Mouse (Mus musculus): ENCODE data around the gene Tle6. TPM values are rescaled to one million over a fixed set of nuclear protein-coding genes. Genes with fewer than 3 reads are reported as not detected.

Gene Tle6
- polyA plus RNA-seq, 1 experiment from 2014 or later, result 17.1 TPM

DNA sequence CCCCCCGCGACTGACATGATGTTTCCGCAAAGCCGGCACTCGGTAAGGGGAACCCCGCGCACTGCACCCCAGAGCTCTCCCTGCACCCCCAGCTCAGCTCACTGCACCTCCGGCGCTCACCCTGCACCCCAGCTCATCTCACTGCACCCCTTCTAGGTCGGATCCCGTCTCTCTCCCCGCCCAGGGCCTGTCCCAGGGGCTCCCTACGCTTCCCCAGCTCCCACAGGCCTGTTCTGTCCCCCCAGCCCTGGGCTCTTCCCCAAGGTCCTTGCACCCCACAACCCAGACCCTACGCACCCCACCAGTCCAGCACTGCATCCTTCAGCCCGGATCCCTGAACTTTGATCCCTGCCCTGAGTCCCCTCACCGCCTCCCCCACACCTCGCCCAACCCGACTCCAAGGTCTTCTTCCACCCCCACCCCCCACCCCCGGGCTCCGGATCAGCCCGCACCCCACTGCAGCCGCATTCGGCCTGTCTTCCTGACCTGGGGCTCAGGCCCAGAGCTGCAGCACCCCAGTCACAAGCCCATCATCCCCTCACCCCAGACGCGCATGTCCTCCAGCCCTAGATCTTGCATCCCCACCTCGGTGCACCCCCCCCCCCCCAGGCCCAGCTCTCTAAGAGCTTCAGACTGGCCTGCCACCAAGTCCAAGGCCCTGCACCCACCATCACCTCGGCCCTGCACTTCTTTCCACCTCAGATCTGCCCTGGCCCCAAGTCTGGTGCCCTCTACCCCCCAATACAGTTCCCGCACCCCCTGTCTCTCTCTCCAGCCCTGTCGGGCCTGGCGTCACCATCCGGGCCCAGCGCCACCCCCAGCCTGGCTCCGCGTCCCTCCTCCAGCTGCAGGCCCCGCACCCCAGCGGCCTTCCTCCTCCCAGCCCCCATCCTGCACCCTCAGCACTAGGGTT, 41.0 kb downstream of the Tle6 start:
- DNase-seq (ENCODE audit: low spot score), result no peak
- peak; percentile 21 for ATAC-seq (ENCODE audit: low read depth)
- Histone ChIP-seq H3K4me3 (ENCODE audit: low read depth, low read length) (peak overlapping the region; percentile 82), H3K27me3 (replicated peaks; ENCODE audit: control insufficient read depth, insufficient read depth, low read length) (no peaks in the 10 kb centered on the region), H3K9ac (ENCODE audit: low read depth, low read length) (peak overlapping the region; percentile 96), H3K36me3 (ENCODE audit: control insufficient read depth, insufficient read depth, low read length) (peaks cover 25% of the 10 kb centered on the region), H3K9me3 (ENCODE audit: control insufficient read depth, low read length) (no peaks in the 10 kb centered on the region), H3K4me1 (ENCODE audit: control insufficient read depth, insufficient read depth, low read length) (peaks cover 31% of the 10 kb centered on the region), H3K4me2 (ENCODE audit: low read depth, low read length) (peak overlapping the region; percentile 85), H3K27ac (replicated peaks; ENCODE audit: low read depth, low read length) (peak overlapping the region; percentile 90)
- WGBS, result 1% methylated on average over 21 of the region's 36 CpGs

- Histone ChIP-seq H3K4me2 (ENCODE audit: low read depth, low read length) (peak within 1 kb of the TSS; percentile 85), H3K27me3 (replicated peaks; ENCODE audit: control insufficient read depth, insufficient read depth, low read length) (no peaks in the 10 kb centered on the region), H3K36me3 (ENCODE audit: control insufficient read depth, insufficient read depth, low read length) (peaks cover 18% of the 10 kb centered on the region; the same call in 1 of the 2 replicates), H3K27ac (replicated peaks; ENCODE audit: low read depth, low read length) (peak within 1 kb of the TSS; percentile 90), H3K4me1 (ENCODE audit: control insufficient read depth, insufficient read depth, low read length) (peaks cover 24% of the 10 kb centered on the region), H3K9ac (ENCODE audit: low read depth, low read length) (peak within 1 kb of the TSS; percentile 96), H3K9me3 (ENCODE audit: control insufficient read depth, low read length) (no peaks in the 10 kb centered on the region), H3K4me3 (ENCODE audit: low read depth, low read length) (peak within 1 kb of the TSS; percentile 82)
- DNase-seq (ENCODE audit: low spot score) (no peak), ATAC-seq (ENCODE audit: low read depth) (peak; percentile 70)
- WGBS, result 0% methylated on average over 5 of the region's 53 CpGs
Observed at GRCm38 (mm10) chr10:81559163-81559626, 41.7 kb downstream of the Tle6 start, which contains the start of gene Aes. Gene Aes (plus strand): TSS chr10:81559488.

DNA sequence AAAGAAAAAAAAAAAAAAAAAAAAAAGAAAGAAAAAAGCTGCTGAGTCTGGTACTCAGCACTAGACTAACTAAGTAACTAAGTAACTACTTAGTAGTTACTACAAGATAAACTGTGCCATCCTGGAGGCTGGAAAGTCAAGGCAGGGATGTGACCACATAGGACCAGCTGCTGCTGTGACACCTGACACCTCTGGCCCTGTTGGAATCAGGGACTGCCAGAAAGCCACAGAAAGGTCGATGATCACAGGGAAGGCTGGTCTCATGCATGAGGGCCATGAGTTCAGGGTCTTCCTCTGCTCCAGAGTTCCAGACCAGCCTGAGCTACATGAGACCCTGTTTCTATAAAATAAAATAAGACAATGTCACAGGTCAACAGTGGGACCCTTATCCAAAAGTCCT, 43.4 kb downstream of the Tle6 start:
- Histone ChIP-seq H3K36me3 (ENCODE audit: control insufficient read depth, insufficient read depth, low read length) (peaks cover 10% of the 10 kb centered on the region; the same call in 1 of the 2 replicates), H3K27ac (replicated peaks; ENCODE audit: low read depth, low read length) (no peak overlapping the region), H3K4me3 (ENCODE audit: low read depth, low read length) (no peak overlapping the region), H3K4me2 (ENCODE audit: low read depth, low read length) (no peak overlapping the region), H3K27me3 (replicated peaks; ENCODE audit: control insufficient read depth, insufficient read depth, low read length) (no peaks in the 10 kb centered on the region), H3K9ac (ENCODE audit: low read depth, low read length) (no peak overlapping the region), H3K9me3 (ENCODE audit: control insufficient read depth, low read length) (no peaks in the 10 kb centered on the region), H3K4me1 (ENCODE audit: control insufficient read depth, insufficient read depth, low read length) (peaks cover 10% of the 10 kb centered on the region)
- ATAC-seq (ENCODE audit: low read depth), result no peak
- WGBS, result 29% methylated on average over 1 of the region's 1 CpGs
- no peak for DNase-seq (ENCODE audit: low spot score)

DNA sequence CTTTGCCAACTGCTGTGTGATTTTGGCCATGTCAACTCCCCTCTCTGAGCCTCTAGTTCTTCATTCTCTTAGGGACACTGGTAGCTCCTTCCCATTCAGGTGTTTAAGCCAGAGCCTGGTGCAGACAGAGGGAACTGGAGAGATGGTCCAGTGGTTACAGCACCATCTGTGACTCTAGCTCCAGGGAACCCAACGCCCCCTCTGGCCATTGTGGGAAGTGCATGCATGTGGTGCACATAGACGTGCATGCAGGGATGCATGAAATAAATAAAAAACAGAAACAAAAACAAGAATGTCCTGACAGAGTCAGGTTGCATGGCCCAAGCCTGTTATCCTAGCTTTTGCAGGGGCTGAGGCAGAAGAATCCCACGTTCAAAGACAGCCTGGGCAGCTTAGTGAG, 44.6 kb downstream of the Tle6 start:
- no peak overlapping the region for H3K9ac ChIP-seq (ENCODE audit: low read depth, low read length)
- 66% methylated on average over 3 of the region's 3 CpGs for WGBS
- peaks cover 3% of the 10 kb centered on the region; the same call in 1 of the 2 replicates for H3K36me3 ChIP-seq (ENCODE audit: control insufficient read depth, insufficient read depth, low read length)
- no peaks in the 10 kb centered on the region for H3K27me3 ChIP-seq (replicated peaks; ENCODE audit: control insufficient read depth, insufficient read depth, low read length)
- H3K4me2 ChIP-seq (ENCODE audit: low read depth, low read length), result no peak overlapping the region
- ATAC-seq (ENCODE audit: low read depth) (no peak), DNase-seq (ENCODE audit: low spot score) (no peak)
- peaks cover 5% of the 10 kb centered on the region for H3K4me1 ChIP-seq (ENCODE audit: control insufficient read depth, insufficient read depth, low read length)
- no peaks in the 10 kb centered on the region for H3K9me3 ChIP-seq (ENCODE audit: control insufficient read depth, low read length)
- H3K27ac ChIP-seq (replicated peaks; ENCODE audit: low read depth, low read length), result no peak overlapping the region
- no peak overlapping the region for H3K4me3 ChIP-seq (ENCODE audit: low read depth, low read length)

DNA sequence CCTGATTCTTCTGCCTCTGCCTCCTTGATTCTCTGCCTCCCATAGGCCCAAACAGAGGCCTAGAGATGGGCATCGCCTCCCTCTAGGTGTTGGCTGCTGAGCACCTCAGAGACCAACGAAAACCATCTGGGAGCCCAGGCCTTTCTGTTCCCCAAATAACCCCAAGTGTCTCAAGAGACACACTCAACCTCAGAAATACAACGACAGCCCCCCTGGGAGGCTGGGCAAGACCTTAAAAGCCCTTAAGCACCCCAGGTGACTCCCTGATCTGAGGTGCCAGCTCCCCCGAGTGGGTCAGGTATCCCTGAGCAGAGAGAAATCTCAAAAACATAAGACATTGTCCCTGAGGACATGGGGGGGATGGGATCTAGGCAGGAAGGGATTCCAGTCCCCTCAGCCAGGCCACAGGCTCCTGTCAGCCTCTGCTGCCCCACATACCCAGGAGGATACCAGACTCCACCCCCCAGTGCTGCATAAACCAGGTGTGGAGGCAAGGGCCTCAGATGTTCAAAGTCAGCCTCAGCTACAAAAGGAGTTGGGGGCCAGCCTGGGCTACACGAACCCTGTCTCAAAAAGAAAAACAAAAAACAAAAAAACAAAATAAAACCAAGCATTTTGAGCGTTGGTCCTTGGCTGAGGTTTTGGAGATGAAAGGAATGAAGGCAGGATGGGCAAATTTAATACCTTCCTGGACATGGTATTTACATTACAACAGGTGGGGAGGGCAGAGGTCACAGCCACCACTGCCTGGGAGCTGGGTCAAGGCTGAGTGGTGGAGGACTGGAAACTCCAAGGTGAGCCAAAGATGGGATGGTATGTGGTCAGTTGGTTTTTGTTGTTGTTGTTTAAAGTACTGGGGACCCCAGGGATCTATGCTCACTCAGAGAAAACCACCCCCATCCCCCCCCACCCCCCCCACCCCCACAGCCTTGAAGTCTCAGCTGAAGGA, 46.8 kb downstream of the Tle6 start:
- Histone ChIP-seq H3K4me3 (ENCODE audit: low read depth, low read length) (no peak overlapping the region), H3K4me2 (ENCODE audit: low read depth, low read length) (no peak overlapping the region), H3K36me3 (ENCODE audit: control insufficient read depth, insufficient read depth, low read length) (no peaks in the 10 kb centered on the region), H3K9ac (ENCODE audit: low read depth, low read length) (no peak overlapping the region), H3K9me3 (ENCODE audit: control insufficient read depth, low read length) (no peaks in the 10 kb centered on the region), H3K27ac (replicated peaks; ENCODE audit: low read depth, low read length) (no peak overlapping the region), H3K27me3 (replicated peaks; ENCODE audit: control insufficient read depth, insufficient read depth, low read length) (no peaks in the 10 kb centered on the region), H3K4me1 (ENCODE audit: control insufficient read depth, insufficient read depth, low read length) (no peaks in the 10 kb centered on the region)
- DNase-seq (ENCODE audit: low spot score), result no peak
- ATAC-seq (ENCODE audit: low read depth), result no peak
- 80% methylated on average over 6 of the region's 6 CpGs for WGBS

GRCm38 (mm10) chr10:81553232-81553631, 47.6 kb downstream of the Tle6 start:
- DNase-seq (ENCODE audit: low spot score), result no peak
- Histone ChIP-seq H3K36me3 (ENCODE audit: control insufficient read depth, insufficient read depth, low read length) (no peaks in the 10 kb centered on the region), H3K27me3 (replicated peaks; ENCODE audit: control insufficient read depth, insufficient read depth, low read length) (no peaks in the 10 kb centered on the region), H3K9ac (ENCODE audit: low read depth, low read length) (no peak overlapping the region), H3K27ac (replicated peaks; ENCODE audit: low read depth, low read length) (no peak overlapping the region), H3K4me1 (ENCODE audit: control insufficient read depth, insufficient read depth, low read length) (no peaks in the 10 kb centered on the region), H3K4me3 (ENCODE audit: low read depth, low read length) (no peak overlapping the region), H3K9me3 (ENCODE audit: control insufficient read depth, low read length) (no peaks in the 10 kb centered on the region), H3K4me2 (ENCODE audit: low read depth, low read length) (no peak overlapping the region)
- 81% methylated on average over 5 of the region's 5 CpGs for WGBS
- no peak for ATAC-seq (ENCODE audit: low read depth)

DNA sequence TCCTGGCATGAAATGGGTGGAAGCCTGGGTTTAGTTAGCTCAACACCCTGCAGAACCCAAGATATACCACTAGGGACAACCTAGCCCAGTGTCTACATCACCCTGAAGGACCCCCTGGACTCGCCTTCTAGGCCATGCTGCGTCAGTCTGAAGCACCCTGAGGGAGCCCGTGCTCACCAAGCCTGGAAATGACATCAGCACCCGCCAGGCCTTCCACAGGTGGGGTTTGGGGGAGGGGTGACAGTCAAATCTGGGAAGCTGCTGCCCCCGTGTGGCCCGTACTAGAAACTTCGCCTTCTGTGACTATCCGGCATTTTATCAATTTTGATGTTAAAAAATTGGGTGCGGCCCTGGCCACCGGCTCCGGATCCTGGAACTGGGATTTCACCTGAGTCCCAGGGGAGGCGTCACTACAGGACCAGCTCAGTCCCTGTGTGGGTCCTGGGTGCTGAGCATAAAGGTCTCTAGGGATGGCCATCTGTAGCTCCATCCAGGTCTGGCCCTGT, 49.2 kb downstream of the Tle6 start:
- peak; percentile 90 for ATAC-seq (ENCODE audit: low read depth)
- Histone ChIP-seq H3K4me1 (ENCODE audit: control insufficient read depth, insufficient read depth, low read length) (no peaks in the 10 kb centered on the region), H3K4me2 (ENCODE audit: low read depth, low read length) (no peak overlapping the region), H3K27me3 (replicated peaks; ENCODE audit: control insufficient read depth, insufficient read depth, low read length) (no peaks in the 10 kb centered on the region), H3K9me3 (ENCODE audit: control insufficient read depth, low read length) (no peaks in the 10 kb centered on the region), H3K9ac (ENCODE audit: low read depth, low read length) (no peak overlapping the region), H3K27ac (replicated peaks; ENCODE audit: low read depth, low read length) (peak overlapping the region; percentile 53), H3K4me3 (ENCODE audit: low read depth, low read length) (no peak overlapping the region), H3K36me3 (ENCODE audit: control insufficient read depth, insufficient read depth, low read length) (no peaks in the 10 kb centered on the region)
- 4% methylated on average over 12 of the region's 12 CpGs for WGBS
- DNase-seq (ENCODE audit: low spot score), result peak; percentile 95

DNA sequence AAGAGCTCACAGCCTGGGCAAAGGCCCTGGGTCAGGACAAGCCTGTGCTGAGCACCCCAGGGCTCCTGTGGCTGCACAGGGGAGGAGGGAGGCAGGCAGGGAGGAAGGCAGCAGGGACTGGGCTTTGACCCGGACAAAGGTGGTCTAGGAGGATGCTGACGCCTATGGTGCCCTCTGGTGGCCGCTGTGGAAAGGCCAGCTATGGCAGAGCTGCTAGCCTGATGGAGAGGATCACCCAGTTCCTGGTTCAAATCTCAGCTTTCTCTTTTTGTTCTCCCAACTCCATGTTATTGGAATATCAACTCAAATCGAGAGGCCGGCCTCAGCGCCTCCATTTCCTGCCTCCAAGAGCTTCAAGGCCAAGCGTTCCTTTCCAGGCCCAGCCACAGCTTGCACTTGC, 50.6 kb downstream of the Tle6 start:
- 17% methylated on average over 7 of the region's 7 CpGs for WGBS
- no peak for ATAC-seq (ENCODE audit: low read depth)
- H3K4me2 ChIP-seq (ENCODE audit: low read depth, low read length), result no peak overlapping the region
- H3K36me3 ChIP-seq (ENCODE audit: control insufficient read depth, insufficient read depth, low read length), result no peaks in the 10 kb centered on the region
- no peaks in the 10 kb centered on the region for H3K4me1 ChIP-seq (ENCODE audit: control insufficient read depth, insufficient read depth, low read length)
- H3K4me3 ChIP-seq (ENCODE audit: low read depth, low read length), result no peak overlapping the region
- no peaks in the 10 kb centered on the region for H3K27me3 ChIP-seq (replicated peaks; ENCODE audit: control insufficient read depth, insufficient read depth, low read length)
- peak; percentile 40 for DNase-seq (ENCODE audit: low spot score)
- no peak overlapping the region for H3K9ac ChIP-seq (ENCODE audit: low read depth, low read length)
- no peak overlapping the region for H3K27ac ChIP-seq (replicated peaks; ENCODE audit: low read depth, low read length)
- no peaks in the 10 kb centered on the region for H3K9me3 ChIP-seq (ENCODE audit: control insufficient read depth, low read length)

All from embryonic facial prominence, embryonic 14.5 days (tissue).